Mouse (Mus musculus): ENCODE data around the gene Rdh11.

DNA sequence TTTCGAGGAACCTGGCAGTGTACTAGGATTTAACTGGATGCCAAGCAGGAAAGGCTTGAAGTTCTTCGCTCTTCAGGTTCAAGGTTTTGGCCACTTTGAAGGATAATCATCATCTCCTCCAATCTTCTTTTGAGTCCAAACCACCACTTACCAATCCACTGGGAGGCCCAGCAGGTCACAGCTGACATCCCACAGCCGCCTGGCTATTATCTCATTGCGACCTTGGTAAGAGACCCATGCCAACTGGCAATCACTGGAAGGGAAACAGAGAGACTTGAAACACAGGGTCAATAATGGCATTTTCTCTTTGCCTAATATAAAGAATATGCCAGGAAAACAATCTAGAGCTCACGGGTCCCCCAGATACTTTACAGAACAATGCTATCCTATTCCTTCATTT, 16.1 kb downstream of the Rdh11 start:
- TF ChIP-seq POLR2A (IDR thresholded peaks at IDR 0.05; ENCODE audit: insufficient read depth, low read depth, low read length) (no peak), CTCF (IDR thresholded peaks at IDR 0.05; ENCODE audit: insufficient read depth, low read depth, low read length) (no peak)
